Mouse (Mus musculus) heart, postnatal 0 days (tissue): ENCODE measurements around the gene Il1r2. TPM values are rescaled to one million over a fixed set of nuclear protein-coding genes. Genes with fewer than 3 reads are reported as not detected.
A peak's percentile ranks its signal among the peaks of the same experiment; 100 is the strongest.

ENCODE experiments used
- ATAC-seq: fragments of 200-750 bp; cut with Nextera tagmentation; 2 replicates; pipeline ENCODE4 v1.8.0; 2017; ENCODE audit warnings: low read depth, moderate number of reproducible peaks, moderate library complexity; ENCODE audit not compliant: insufficient read depth
- DNase-seq: peaks from one replicate; pipeline ENCODE4 v3.0.0-alpha.2; 2016; ENCODE audit warnings: low spot score
- H3K27ac ChIP-seq: fragments of 300-500 bp; sonication (generic); 2 replicates; pipeline ENCODE4 v1.5.1; 2014; ENCODE audit warnings: low read depth, mild to moderate bottlenecking
- H3K27me3 ChIP-seq: fragments of 300-500 bp; sonication (generic); 2 replicates; pipeline ENCODE4 v1.6.1; 2014; ENCODE audit warnings: low read length, mixed read lengths; ENCODE audit not compliant: control insufficient read depth, insufficient read depth
- H3K36me3 ChIP-seq: fragments of 300-500 bp; sonication (generic); replicated peaks from 2 replicates; pipeline ENCODE4 v1.6.1; 2014; ENCODE audit warnings: low read length, mixed read lengths; ENCODE audit not compliant: control insufficient read depth, insufficient read depth
- H3K4me1 ChIP-seq: fragments of 300-500 bp; sonication (generic); 2 replicates; pipeline ENCODE4 v1.6.1; 2014; ENCODE audit warnings: antibody characterized with exemption; ENCODE audit not compliant: control insufficient read depth, insufficient read depth
- H3K4me2 ChIP-seq: fragments of 300-500 bp; sonication (generic); 2 replicates; pipeline ENCODE4 v1.6.1; 2014; ENCODE audit warnings: low read depth, mild to moderate bottlenecking, low read length, moderate library complexity
- H3K4me3 ChIP-seq: fragments of 300-500 bp; sonication (generic); 2 replicates; pipeline ENCODE4 v1.5.1; 2014; ENCODE audit warnings: low read depth, low read length
- H3K9ac ChIP-seq: fragments of 300-500 bp; sonication (generic); replicated peaks from 2 replicates; pipeline ENCODE4 v1.6.1; 2014; ENCODE audit warnings: low read depth, low read length, mixed read lengths
- H3K9me3 ChIP-seq: fragments of 300-500 bp; sonication (generic); replicated peaks from 2 replicates; pipeline ENCODE4 v1.6.1; 2016; ENCODE audit warnings: low read length; ENCODE audit not compliant: control insufficient read depth
- CTCF ChIP-seq: IDR thresholded peaks from 2 replicates; pipeline ENCODE4 v1.5.1; 2016; ENCODE audit warnings: antibody characterized with exemption, control low read depth, low read depth
- EP300 ChIP-seq: IDR thresholded peaks from 2 replicates; pipeline ENCODE4 v1.6.1; 2016; ENCODE audit warnings: antibody characterized with exemption, low read depth
- WGBS: fragments of 180-500 bp; shearing (Covaris S2); extraction: QIAGEN DNeasy Blood & Tissue Kit; methylation state at CpG from one replicate; pipeline ENCODE4 v1.1.7; 2014; 5-methylcytosine and 5-hydroxymethylcytosine counted together
- polyA plus RNA-seq: library from polyadenylated mRNA; unstranded; fragments of >200 nt; fragmentation: Nextera tagmentation; extraction: Ambion mirVana; gene quantifications from 2 replicates; pipeline ENCODE4 v1.2.1, GENCODE M21; 2015
- total RNA-seq: library from RNA; depleted of rRNA; stranded (reverse); fragments of >200 nt; gene quantifications from 2 replicates; pipeline ENCODE4 v1.2.3, GENCODE M21; 2014; ENCODE audit warnings: low replicate concordance; rRNA removed

The Il1r2 gene
- total and polyA plus RNA-seq, 2 experiments from 2014 or later = 0.15 to 1.1 TPM

- TF ChIP-seq EP300 (peak; percentile 74), CTCF (no peak)
- Histone ChIP-seq H3K4me2 (no peak overlapping the region), H3K27me3 (no peaks in the 10 kb centered on the region), H3K9me3 (0 out of 2 replicates have a peak, but pooled peaks cover 6% of the 10 kb centered on the region), H3K9ac (no peak overlapping the region), H3K27ac (no peak overlapping the region), H3K4me1 (0 out of 2 replicates have a peak, but pooled peaks cover 6% of the 10 kb centered on the region), H3K4me3 (no peak overlapping the region), H3K36me3 (no peaks in the 10 kb centered on the region)
- DNase-seq (no peak), ATAC-seq (no peak)
- 64% methylated on average over 8 of the region's 8 CpGs for WGBS
These were observed 93.7 kb downstream of the Il1r2 start for GRCm38 (mm10) chr1:40167585-40167984.

- Histone ChIP-seq H3K27ac (no peak overlapping the region; the same call in 1 of the 2 replicates), H3K9ac (no peak overlapping the region), H3K9me3 (peaks cover 4% of the 10 kb centered on the region), H3K36me3 (no peaks in the 10 kb centered on the region), H3K27me3 (no peaks in the 10 kb centered on the region), H3K4me1 (0 out of 2 replicates have a peak, but pooled peaks cover 6% of the 10 kb centered on the region), H3K4me2 (no peak overlapping the region), H3K4me3 (no peak overlapping the region)
- DNase-seq (peak; percentile 71), ATAC-seq (peak; percentile 73)
- no peak for TF ChIP-seq CTCF
- TF ChIP-seq EP300 = peak; percentile 74; the same call in 1 of the 2 replicates
- 25% methylated on average over 5 of the region's 5 CpGs for WGBS
These were observed 98.0 kb downstream of the Il1r2 start for GRCm38 (mm10) chr1:40171878-40172277.

GRCm38 (mm10) chr1:40174146-40174545, 100.3 kb downstream of the Il1r2 start:
- DNase-seq (no peak), ATAC-seq (peak; percentile 49)
- no peaks in the 10 kb centered on the region for H3K27me3 ChIP-seq
- 0 out of 2 replicates have a peak, but pooled peaks cover 6% of the 10 kb centered on the region for H3K4me1 ChIP-seq
- no peak overlapping the region for H3K4me3 ChIP-seq
- no peak for TF ChIP-seq CTCF
- no peak for TF ChIP-seq EP300
- no peaks in the 10 kb centered on the region for H3K36me3 ChIP-seq
- WGBS = 49% methylated on average over 3 of the region's 3 CpGs
- no peak overlapping the region for H3K9ac ChIP-seq
- no peak overlapping the region for H3K4me2 ChIP-seq
- H3K27ac ChIP-seq = 0 out of 2 replicates have a peak overlapping the region, but pooled peaks have one; percentile 10
- H3K9me3 ChIP-seq = peaks cover 11% of the 10 kb centered on the region

Other genes with a start within 250 kb of the Il1r2 start
- 106 and 129 TPM in 2 replicates for gene Map4k4, start 173.2 kb upstream of the Il1r2 start, total RNA-seq
- 17.0 and 17.4 TPM in 2 replicates for gene Map4k4, start 173.2 kb upstream of the Il1r2 start, polyA plus RNA-seq
- 4.7 and 5.2 TPM in 2 replicates for gene Il1r1, start 151.0 kb downstream of the Il1r2 start, total RNA-seq
- 5.1 and 5.6 TPM in 2 replicates for gene Il1r1, start 151.0 kb downstream of the Il1r2 start, polyA plus RNA-seq